Mouse (Mus musculus): Measurements from ENCODE around the gene Cd5. TPM values are rescaled to one million over a fixed set of nuclear protein-coding genes. Genes with fewer than 3 reads are reported as not detected.

Gene Cd5
- polyA plus RNA-seq, 1 experiment from 2014 or later = 0.13 TPM

DNA sequence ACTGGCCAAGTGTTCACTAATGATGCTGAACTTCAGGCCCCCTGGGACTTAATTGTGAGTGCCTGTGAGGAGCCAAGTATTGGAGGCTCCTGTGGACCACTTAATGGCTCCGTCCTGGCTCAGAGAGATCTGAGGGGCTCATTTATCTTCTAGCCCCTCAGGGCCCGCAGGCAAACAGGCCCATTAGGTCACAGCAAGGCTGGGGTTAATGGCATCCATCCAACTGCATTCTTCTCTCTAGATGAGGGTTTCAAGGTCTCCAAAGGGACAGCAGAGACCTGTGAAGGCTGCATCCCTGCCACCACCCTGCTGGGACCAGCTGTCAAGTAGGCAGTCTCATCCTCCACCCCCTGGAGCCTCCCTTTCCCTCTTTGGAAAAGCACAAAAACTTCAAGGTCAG is 19.1 kb downstream of the Cd5 start:
- WGBS = 28% methylated on average over 2 of the region's 2 CpGs
- H3K4me3 ChIP-seq (replicated peaks) = no peak overlapping the region
- H3K4me2 ChIP-seq (replicated peaks) = no peak overlapping the region
- H3K4me1 ChIP-seq (replicated peaks) = peaks cover 7% of the 10 kb centered on the region; the same call in 1 of the 2 replicates
- no peaks in the 10 kb centered on the region for H3K36me3 ChIP-seq
- no peak for ATAC-seq
- no peak overlapping the region for H3K27ac ChIP-seq
- no peaks in the 10 kb centered on the region for H3K9me3 ChIP-seq
- H3K27me3 ChIP-seq (replicated peaks) = no peaks in the 10 kb centered on the region
- no peak overlapping the region for H3K9ac ChIP-seq

GRCm38 (mm10) chr19:10718251-10718775 is 20.5 kb downstream of the Cd5 start:
- Histone ChIP-seq H3K4me1 (replicated peaks) (peaks cover 7% of the 10 kb centered on the region; the same call in 1 of the 2 replicates), H3K27me3 (replicated peaks) (no peaks in the 10 kb centered on the region), H3K36me3 (peaks cover under 1% of the 10 kb centered on the region), H3K9me3 (no peaks in the 10 kb centered on the region), H3K27ac (no peak overlapping the region), H3K4me2 (replicated peaks) (no peak overlapping the region), H3K4me3 (replicated peaks) (no peak overlapping the region), H3K9ac (no peak overlapping the region)
- WGBS = 62% methylated on average over 7 of the region's 7 CpGs
- ATAC-seq = no peak

DNA sequence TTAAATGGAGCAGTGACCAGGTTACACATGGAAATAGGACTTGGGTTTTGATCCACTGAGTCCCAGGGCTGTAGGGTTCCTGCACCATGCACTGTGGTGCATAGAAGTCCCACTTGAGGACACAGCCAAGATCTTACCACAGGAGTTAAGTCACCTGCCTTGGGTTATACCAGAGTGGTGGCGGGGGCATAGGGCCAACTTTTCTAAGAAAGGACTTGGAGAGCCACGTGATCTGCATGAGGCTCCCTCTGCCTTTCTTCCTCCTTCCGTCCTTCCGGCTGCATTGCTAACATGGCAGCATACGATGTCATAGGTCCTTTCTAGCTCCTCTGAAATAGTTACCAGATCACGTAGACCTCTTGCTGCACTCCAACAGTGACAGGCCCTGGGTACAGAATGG is 23.3 kb downstream of the Cd5 start:
- peaks cover 7% of the 10 kb centered on the region; the same call in 1 of the 2 replicates for H3K4me1 ChIP-seq (replicated peaks)
- H3K9me3 ChIP-seq = no peaks in the 10 kb centered on the region
- ATAC-seq = no peak
- no peak overlapping the region for H3K4me2 ChIP-seq (replicated peaks)
- peaks cover 26% of the 10 kb centered on the region for H3K36me3 ChIP-seq
- 91% methylated on average over 6 of the region's 6 CpGs for WGBS
- no peaks in the 10 kb centered on the region for H3K27me3 ChIP-seq (replicated peaks)
- H3K27ac ChIP-seq = no peak overlapping the region
- no peak overlapping the region for H3K4me3 ChIP-seq (replicated peaks)
- H3K9ac ChIP-seq = no peak overlapping the region

GRCm38 (mm10) chr19:10714682-10715475 is 23.9 kb downstream of the Cd5 start:
- Histone ChIP-seq H3K4me3 (replicated peaks) (no peak overlapping the region), H3K9me3 (no peaks in the 10 kb centered on the region), H3K4me2 (replicated peaks) (no peak overlapping the region), H3K27ac (no peak overlapping the region), H3K4me1 (replicated peaks) (peaks cover 1% of the 10 kb centered on the region; the same call in 1 of the 2 replicates), H3K27me3 (replicated peaks) (no peaks in the 10 kb centered on the region), H3K36me3 (peaks cover 30% of the 10 kb centered on the region), H3K9ac (no peak overlapping the region)
- ATAC-seq = peak; percentile 58
- WGBS = 50% methylated on average over 4 of the region's 4 CpGs

- no peak overlapping the region for H3K9ac ChIP-seq
- 83% methylated on average over 6 of the region's 6 CpGs for WGBS
- ATAC-seq = no peak
- H3K4me3 ChIP-seq (replicated peaks) = no peak overlapping the region
- peaks cover 6% of the 10 kb centered on the region for H3K4me1 ChIP-seq (replicated peaks)
- peaks cover 30% of the 10 kb centered on the region for H3K36me3 ChIP-seq
- no peak overlapping the region for H3K27ac ChIP-seq
- no peak overlapping the region for H3K4me2 ChIP-seq (replicated peaks)
- no peaks in the 10 kb centered on the region for H3K9me3 ChIP-seq
- H3K27me3 ChIP-seq (replicated peaks) = no peaks in the 10 kb centered on the region
Measured at GRCm38 (mm10) chr19:10714168-10714567, 24.6 kb downstream of the Cd5 start.

DNA sequence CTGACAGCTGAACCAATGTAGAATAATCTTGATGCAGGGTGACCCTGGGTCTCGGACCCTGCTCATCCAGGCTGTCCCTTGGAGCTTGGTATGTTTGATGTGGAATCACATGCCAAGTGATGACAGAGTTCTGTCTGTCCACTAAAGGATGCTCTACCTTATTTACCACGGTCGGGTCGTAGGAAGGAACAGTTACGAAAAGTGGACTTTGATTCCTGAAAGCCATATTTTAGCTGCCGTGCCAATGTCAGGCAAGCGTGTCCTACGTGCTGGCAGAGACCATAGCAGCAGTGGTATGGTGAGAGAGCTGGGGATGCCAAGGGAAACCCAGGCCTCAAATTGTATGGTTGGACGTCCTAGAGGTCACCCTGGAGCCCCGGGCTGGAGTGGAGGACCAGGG is 25.3 kb downstream of the Cd5 start:
- peaks cover 9% of the 10 kb centered on the region for H3K4me1 ChIP-seq (replicated peaks)
- 90% methylated on average over 10 of the region's 10 CpGs for WGBS
- no peak overlapping the region for H3K27ac ChIP-seq
- H3K9ac ChIP-seq = no peak overlapping the region
- H3K4me3 ChIP-seq (replicated peaks) = no peak overlapping the region
- H3K36me3 ChIP-seq = peaks cover 30% of the 10 kb centered on the region
- H3K9me3 ChIP-seq = no peaks in the 10 kb centered on the region
- no peaks in the 10 kb centered on the region for H3K27me3 ChIP-seq (replicated peaks)
- no peak for ATAC-seq
- no peak overlapping the region for H3K4me2 ChIP-seq (replicated peaks)

DNA sequence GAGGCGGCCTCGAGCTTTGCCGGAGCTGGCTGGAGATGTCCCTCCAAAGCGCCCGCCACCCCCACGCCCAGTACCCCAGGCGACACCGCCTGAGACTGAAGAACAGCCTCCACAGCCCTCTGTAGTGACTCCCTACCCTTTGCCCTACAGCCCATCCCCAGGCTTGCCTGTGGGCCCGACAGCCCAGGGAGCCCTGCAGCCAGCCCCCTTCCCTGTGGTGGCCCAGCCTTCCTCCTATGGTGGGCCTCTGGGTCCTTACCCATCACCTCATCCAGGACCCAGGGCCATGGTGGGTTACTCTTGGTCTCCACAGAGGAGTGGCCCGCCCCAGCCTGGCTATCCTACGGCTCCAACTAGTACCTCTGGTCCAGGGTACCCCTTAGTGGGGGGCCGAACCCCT is 26.2 kb downstream of the Cd5 start:
- ATAC-seq = no peak
- Histone ChIP-seq H3K36me3 (peaks cover 30% of the 10 kb centered on the region), H3K4me1 (replicated peaks) (peaks cover 9% of the 10 kb centered on the region), H3K27me3 (replicated peaks) (no peaks in the 10 kb centered on the region), H3K4me3 (replicated peaks) (no peak overlapping the region), H3K9me3 (no peaks in the 10 kb centered on the region), H3K27ac (no peak overlapping the region), H3K4me2 (replicated peaks) (no peak overlapping the region), H3K9ac (no peak overlapping the region)
- 96% methylated on average over 12 of the region's 12 CpGs for WGBS

DNA sequence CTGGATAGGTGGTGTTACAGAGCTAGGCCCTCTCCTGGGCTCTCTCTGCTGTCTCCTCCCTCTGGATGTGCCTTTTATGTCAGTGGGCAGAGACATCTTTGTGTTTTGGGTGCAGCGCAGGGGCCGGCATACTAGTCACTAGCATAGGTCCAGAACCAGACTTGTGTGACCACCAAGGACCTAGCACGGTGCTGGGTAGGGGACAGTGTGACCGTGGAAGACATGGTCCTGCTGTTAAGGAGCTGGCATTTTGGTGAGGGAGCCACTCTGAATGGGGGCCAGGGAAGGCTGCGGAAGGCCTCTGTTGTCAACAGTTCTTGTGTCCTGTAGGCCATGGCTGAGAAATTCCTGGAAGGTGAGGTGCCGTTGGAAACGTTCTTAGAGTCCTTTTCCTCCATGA is 26.6 kb downstream of the Cd5 start:
- no peaks in the 10 kb centered on the region for H3K27me3 ChIP-seq (replicated peaks)
- no peak overlapping the region for H3K27ac ChIP-seq
- no peak for ATAC-seq
- no peak overlapping the region for H3K9ac ChIP-seq
- WGBS = 90% methylated on average over 7 of the region's 7 CpGs
- H3K4me3 ChIP-seq (replicated peaks) = no peak overlapping the region
- no peak overlapping the region for H3K4me2 ChIP-seq (replicated peaks)
- peaks cover 9% of the 10 kb centered on the region for H3K4me1 ChIP-seq (replicated peaks)
- no peaks in the 10 kb centered on the region for H3K9me3 ChIP-seq
- peaks cover 33% of the 10 kb centered on the region for H3K36me3 ChIP-seq

- H3K27me3 ChIP-seq (replicated peaks) = no peaks in the 10 kb centered on the region
- ATAC-seq = no peak
- H3K27ac ChIP-seq = no peak overlapping the region
- H3K36me3 ChIP-seq = peaks cover 33% of the 10 kb centered on the region
- H3K4me1 ChIP-seq (replicated peaks) = peaks cover 9% of the 10 kb centered on the region
- H3K9me3 ChIP-seq = no peaks in the 10 kb centered on the region
- no peak overlapping the region for H3K4me3 ChIP-seq (replicated peaks)
- no peak overlapping the region for H3K9ac ChIP-seq
- WGBS = 88% methylated on average over 4 of the region's 4 CpGs
- no peak overlapping the region for H3K4me2 ChIP-seq (replicated peaks)
Measured at GRCm38 (mm10) chr19:10710751-10711150, 28.1 kb downstream of the Cd5 start.

DNA sequence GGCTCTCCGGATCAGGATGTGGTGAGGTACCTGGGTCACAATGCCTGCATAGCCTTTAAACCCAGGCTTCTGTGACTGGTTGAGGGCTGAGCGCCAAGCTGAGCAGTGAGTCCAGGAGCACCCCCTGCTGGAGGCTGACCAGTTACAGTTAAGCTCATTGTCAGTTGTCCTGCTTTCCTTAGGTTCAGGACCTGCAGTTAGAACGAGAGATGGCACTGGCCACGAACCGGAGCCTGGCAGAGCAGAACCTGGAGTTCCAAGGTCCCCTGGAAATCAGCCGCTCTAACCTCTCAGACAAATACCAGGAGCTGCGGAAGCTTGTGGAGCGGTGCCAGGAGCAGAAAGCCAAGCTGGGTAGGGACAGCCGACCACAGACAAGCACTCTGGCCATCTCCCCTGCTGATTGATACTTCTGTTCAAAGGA is 28.7 kb downstream of the Cd5 start:
- H3K4me3 ChIP-seq (replicated peaks) = no peak overlapping the region
- peak; percentile 26; the same call in 1 of the 2 replicates for ATAC-seq
- H3K27ac ChIP-seq = 0 out of 2 replicates have a peak overlapping the region, but pooled peaks have one; percentile 42
- 77% methylated on average over 9 of the region's 9 CpGs for WGBS
- H3K36me3 ChIP-seq = peaks cover 33% of the 10 kb centered on the region
- no peak overlapping the region for H3K9ac ChIP-seq
- no peaks in the 10 kb centered on the region for H3K27me3 ChIP-seq (replicated peaks)
- peaks cover 9% of the 10 kb centered on the region for H3K4me1 ChIP-seq (replicated peaks)
- no peaks in the 10 kb centered on the region for H3K9me3 ChIP-seq
- H3K4me2 ChIP-seq (replicated peaks) = no peak overlapping the region

GRCm38 (mm10) chr19:10709360-10710087 is 29.3 kb downstream of the Cd5 start:
- Histone ChIP-seq H3K4me1 (replicated peaks) (peaks cover 9% of the 10 kb centered on the region), H3K4me2 (replicated peaks) (no peak overlapping the region), H3K4me3 (replicated peaks) (no peak overlapping the region), H3K9me3 (no peaks in the 10 kb centered on the region), H3K36me3 (peaks cover 33% of the 10 kb centered on the region), H3K9ac (no peak overlapping the region), H3K27ac (peak overlapping the region; percentile 42; the same call in 1 of the 2 replicates), H3K27me3 (replicated peaks) (no peaks in the 10 kb centered on the region)
- 25% methylated on average over 8 of the region's 8 CpGs for WGBS
- peak; percentile 85 for ATAC-seq

GRCm38 (mm10) chr19:10708900-10709299 is 29.9 kb downstream of the Cd5 start:
- no peak overlapping the region for H3K27ac ChIP-seq
- H3K4me2 ChIP-seq (replicated peaks) = no peak overlapping the region
- ATAC-seq = no peak
- H3K36me3 ChIP-seq = peaks cover 33% of the 10 kb centered on the region
- H3K9ac ChIP-seq = no peak overlapping the region
- H3K9me3 ChIP-seq = no peaks in the 10 kb centered on the region
- H3K4me1 ChIP-seq (replicated peaks) = peaks cover 9% of the 10 kb centered on the region
- H3K27me3 ChIP-seq (replicated peaks) = no peaks in the 10 kb centered on the region
- 81% methylated on average over 6 of the region's 6 CpGs for WGBS
- H3K4me3 ChIP-seq (replicated peaks) = no peak overlapping the region

Data from intestine, embryonic 15.5 days (tissue).